Mouse (Mus musculus): ENCODE data around the gene Hnrnpa2b1. TPM values are rescaled to one million over a fixed set of nuclear protein-coding genes. Genes with fewer than 3 reads are reported as not detected.
A peak's percentile ranks its signal among the peaks of the same experiment; 100 is the strongest.

Gene Hnrnpa2b1
- polyA plus RNA-seq, 1 experiment from 2014 or later: 2,108 TPM

DNA sequence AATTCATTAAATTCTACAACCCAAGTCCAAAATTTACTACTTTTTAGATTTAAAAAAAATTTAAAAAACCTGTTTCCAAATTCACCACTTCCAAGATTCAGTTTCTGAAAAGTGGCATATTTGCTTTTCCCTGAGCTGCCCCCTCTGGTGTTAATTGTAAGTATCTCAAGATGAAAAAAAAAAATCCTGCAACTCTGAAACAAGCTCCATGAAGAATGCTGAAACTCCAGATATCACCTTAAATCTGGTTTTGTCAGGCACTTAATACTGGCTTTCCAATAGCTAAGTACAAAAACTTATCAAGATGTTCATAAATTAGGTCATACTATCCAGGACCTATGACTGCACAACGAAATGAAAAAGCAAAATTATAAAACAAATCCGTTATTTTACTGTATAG is 2.0 kb downstream of the Hnrnpa2b1 start:
- Histone ChIP-seq H3K4me2 (replicated peaks) (peak overlapping the region; percentile 61), H3K4me1 (peaks cover 40% of the 10 kb centered on the region), H3K36me3 (peaks cover 46% of the 10 kb centered on the region), H3K9me3 (no peaks in the 10 kb centered on the region), H3K4me3 (peak overlapping the region; percentile 92), H3K27me3 (no peaks in the 10 kb centered on the region), H3K9ac (peak overlapping the region; percentile 100), H3K27ac (no peak overlapping the region)
- 0% methylated on average over 2 of the region's 2 CpGs for WGBS
- ATAC-seq (ENCODE audit: low FRiP score, low read depth): no peak

GRCm38 (mm10) chr6:51460363-51460762 is 9.3 kb downstream of the Hnrnpa2b1 start:
- Histone ChIP-seq H3K9ac (no peak overlapping the region), H3K4me2 (replicated peaks) (no peak overlapping the region), H3K27me3 (no peaks in the 10 kb centered on the region), H3K4me1 (peaks cover 13% of the 10 kb centered on the region), H3K4me3 (no peak overlapping the region), H3K27ac (no peak overlapping the region), H3K9me3 (no peaks in the 10 kb centered on the region), H3K36me3 (peaks cover 61% of the 10 kb centered on the region)
- WGBS: 81% methylated on average over 3 of the region's 3 CpGs
- 0 out of 2 replicates have a peak, but pooled peaks have one; percentile 28 for ATAC-seq (ENCODE audit: low FRiP score, low read depth)

- Histone ChIP-seq H3K9ac (no peak overlapping the region), H3K36me3 (peaks cover 57% of the 10 kb centered on the region), H3K27ac (no peak overlapping the region), H3K4me2 (replicated peaks) (no peak overlapping the region), H3K9me3 (no peaks in the 10 kb centered on the region), H3K4me1 (peaks cover 13% of the 10 kb centered on the region), H3K4me3 (no peak overlapping the region), H3K27me3 (no peaks in the 10 kb centered on the region)
- 71% methylated on average over 4 of the region's 4 CpGs for WGBS
- ATAC-seq (ENCODE audit: low FRiP score, low read depth): 0 out of 2 replicates have a peak, but pooled peaks have one; percentile 16
Measured at GRCm38 (mm10) chr6:51460021-51460360, 9.7 kb downstream of the Hnrnpa2b1 start.

DNA sequence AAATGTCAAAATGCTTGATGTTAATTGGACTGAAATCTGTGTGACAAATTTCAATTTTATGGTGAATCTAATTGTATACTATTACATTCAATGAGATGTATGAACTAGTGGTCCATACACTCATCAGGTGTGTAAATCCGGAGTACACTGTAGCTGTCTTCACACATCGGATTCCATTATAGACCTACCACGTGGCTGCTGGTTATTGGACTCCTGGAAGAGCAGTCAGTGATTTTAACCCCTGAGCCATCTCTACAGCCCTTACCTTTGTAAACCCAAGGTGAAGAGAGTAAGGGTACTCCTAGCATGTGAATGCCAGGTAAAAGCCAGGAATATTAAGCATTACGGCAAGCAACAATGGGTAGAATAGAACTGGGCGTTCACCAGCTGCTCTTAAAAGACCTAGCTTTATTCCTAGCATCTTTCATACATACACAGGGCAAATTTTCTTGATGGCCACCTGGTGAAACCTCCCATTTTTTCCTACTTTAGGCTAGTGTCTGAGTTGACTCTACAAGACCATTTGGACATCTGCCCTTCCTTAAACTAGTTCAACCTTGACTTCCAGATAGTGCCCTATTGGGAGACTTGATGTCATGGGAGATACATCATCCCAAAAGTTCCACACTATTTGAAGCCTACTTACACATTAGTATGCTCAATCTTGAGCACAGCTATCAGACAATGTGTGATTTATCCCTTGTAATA is 10.2 kb downstream of the Hnrnpa2b1 start:
- Histone ChIP-seq H3K4me3 (no peak overlapping the region), H3K9me3 (no peaks in the 10 kb centered on the region), H3K9ac (no peak overlapping the region), H3K4me2 (replicated peaks) (no peak overlapping the region), H3K27ac (no peak overlapping the region), H3K36me3 (peaks cover 57% of the 10 kb centered on the region), H3K4me1 (peaks cover 14% of the 10 kb centered on the region), H3K27me3 (no peaks in the 10 kb centered on the region)
- ATAC-seq (ENCODE audit: low FRiP score, low read depth): 0 out of 2 replicates have a peak, but pooled peaks have one; percentile 58
- WGBS: 35% methylated on average over 5 of the region's 5 CpGs

GRCm38 (mm10) chr6:51458925-51459312 is 10.8 kb downstream of the Hnrnpa2b1 start:
- Histone ChIP-seq H3K36me3 (peaks cover 53% of the 10 kb centered on the region), H3K4me1 (peaks cover 17% of the 10 kb centered on the region), H3K27me3 (no peaks in the 10 kb centered on the region), H3K9ac (no peak overlapping the region), H3K9me3 (no peaks in the 10 kb centered on the region), H3K4me2 (replicated peaks) (no peak overlapping the region), H3K4me3 (no peak overlapping the region), H3K27ac (no peak overlapping the region)
- 43% methylated on average over 2 of the region's 2 CpGs for WGBS
- no peak for ATAC-seq (ENCODE audit: low FRiP score, low read depth)

DNA sequence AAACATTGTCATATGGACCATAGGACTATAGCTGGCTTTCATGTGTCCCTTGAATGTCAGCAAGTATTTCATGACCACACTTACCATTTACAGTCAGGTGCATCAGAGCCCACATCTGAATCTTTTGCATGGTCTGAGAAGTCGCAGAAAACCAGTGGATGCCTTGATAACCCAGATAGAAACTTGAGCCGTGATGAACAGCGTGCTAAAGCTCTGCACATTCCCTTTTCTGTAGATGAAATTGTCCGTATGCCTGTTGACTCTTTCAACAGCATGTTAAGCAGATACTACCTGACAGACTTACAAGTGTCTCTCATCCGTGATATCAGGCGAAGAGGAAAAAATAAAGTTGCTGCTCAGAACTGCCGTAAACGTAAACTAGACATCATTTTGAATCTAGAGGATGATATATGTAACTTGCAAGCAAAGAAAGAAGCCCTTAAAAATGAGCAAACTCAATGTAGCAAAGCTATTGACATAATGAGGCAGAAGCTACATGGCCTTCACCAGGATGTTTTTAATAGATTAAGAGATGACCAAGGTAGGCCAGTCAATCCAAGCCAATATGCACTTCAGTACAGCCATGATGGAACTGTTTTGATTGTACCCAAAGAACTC is 11.8 kb downstream of the Hnrnpa2b1 start:
- no peak for ATAC-seq (ENCODE audit: low FRiP score, low read depth)
- peaks cover 42% of the 10 kb centered on the region for H3K36me3 ChIP-seq
- WGBS: 81% methylated on average over 8 of the region's 8 CpGs
- H3K9me3 ChIP-seq: no peaks in the 10 kb centered on the region
- no peak overlapping the region for H3K4me3 ChIP-seq
- H3K27me3 ChIP-seq: no peaks in the 10 kb centered on the region
- no peak overlapping the region for H3K27ac ChIP-seq
- no peak overlapping the region for H3K9ac ChIP-seq
- H3K4me1 ChIP-seq: peaks cover 19% of the 10 kb centered on the region
- no peak overlapping the region for H3K4me2 ChIP-seq (replicated peaks)

DNA sequence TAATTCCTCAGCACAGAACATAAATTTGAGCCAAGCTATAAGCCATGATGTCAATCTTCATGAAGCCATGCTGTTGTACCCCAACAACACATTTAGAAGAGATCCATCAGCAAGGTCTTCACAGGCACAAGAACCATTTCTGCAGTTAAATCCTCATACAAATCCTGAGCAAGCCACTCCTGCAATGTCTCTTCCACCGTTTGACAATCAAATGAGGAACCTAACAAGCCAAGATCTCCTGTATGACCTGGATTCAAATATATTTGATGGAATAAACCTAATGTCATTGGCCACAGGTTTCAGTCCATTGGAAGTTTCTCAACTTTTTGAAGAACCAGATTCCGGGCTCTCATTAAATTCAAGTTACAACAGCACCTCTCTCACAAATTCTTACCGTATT is 12.4 kb downstream of the Hnrnpa2b1 start:
- WGBS: 73% methylated on average over 3 of the region's 3 CpGs
- H3K27ac ChIP-seq: no peak overlapping the region

GRCm38 (mm10) chr6:51456198-51456597 is 13.5 kb downstream of the Hnrnpa2b1 start:
- Histone ChIP-seq H3K4me3 (no peak overlapping the region), H3K4me2 (replicated peaks) (no peak overlapping the region), H3K9me3 (no peaks in the 10 kb centered on the region), H3K36me3 (peaks cover 31% of the 10 kb centered on the region), H3K27ac (no peak overlapping the region), H3K9ac (no peak overlapping the region), H3K4me1 (peaks cover 22% of the 10 kb centered on the region), H3K27me3 (no peaks in the 10 kb centered on the region)
- no peak for ATAC-seq (ENCODE audit: low FRiP score, low read depth)
- 79% methylated on average over 1 of the region's 1 CpGs for WGBS

More for the DNA sequence above, 12.4 kb downstream of the Hnrnpa2b1 start:
- Histone ChIP-seq H3K4me1 (peaks cover 22% of the 10 kb centered on the region), H3K4me3 (no peak overlapping the region), H3K27me3 (no peaks in the 10 kb centered on the region), H3K36me3 (peaks cover 40% of the 10 kb centered on the region), H3K4me2 (replicated peaks) (no peak overlapping the region), H3K9ac (no peak overlapping the region), H3K9me3 (no peaks in the 10 kb centered on the region)
- ATAC-seq (ENCODE audit: low FRiP score, low read depth): no peak

- Histone ChIP-seq H3K27ac (0 out of 2 replicates have a peak overlapping the region, but pooled peaks have one; percentile 3), H3K4me2 (replicated peaks) (no peak overlapping the region), H3K4me1 (peaks cover 22% of the 10 kb centered on the region), H3K9ac (no peak overlapping the region), H3K27me3 (no peaks in the 10 kb centered on the region), H3K36me3 (peaks cover 21% of the 10 kb centered on the region), H3K9me3 (no peaks in the 10 kb centered on the region), H3K4me3 (no peak overlapping the region)
- WGBS: 38% methylated on average over 3 of the region's 3 CpGs
- no peak for ATAC-seq (ENCODE audit: low FRiP score, low read depth)
Measured at GRCm38 (mm10) chr6:51454949-51455348, 14.7 kb downstream of the Hnrnpa2b1 start.

- H3K27ac ChIP-seq: no peak overlapping the region
- H3K4me3 ChIP-seq: no peak overlapping the region
- H3K4me1 ChIP-seq: peaks cover 30% of the 10 kb centered on the region
- no peak overlapping the region for H3K9ac ChIP-seq
- WGBS: 38% methylated on average over 7 of the region's 7 CpGs
- no peaks in the 10 kb centered on the region for H3K27me3 ChIP-seq
- 0 out of 2 replicates have a peak, but pooled peaks cover 6% of the 10 kb centered on the region for H3K36me3 ChIP-seq
- no peaks in the 10 kb centered on the region for H3K9me3 ChIP-seq
- H3K4me2 ChIP-seq (replicated peaks): no peak overlapping the region
- ATAC-seq (ENCODE audit: low FRiP score, low read depth): 0 out of 2 replicates have a peak, but pooled peaks have one; percentile 24
Measured at GRCm38 (mm10) chr6:51452927-51453503, 16.7 kb downstream of the Hnrnpa2b1 start.

GRCm38 (mm10) chr6:51442191-51442835 is 27.4 kb downstream of the Hnrnpa2b1 start:
- Histone ChIP-seq H3K27ac (no peak overlapping the region), H3K9me3 (no peaks in the 10 kb centered on the region), H3K36me3 (no peaks in the 10 kb centered on the region), H3K4me1 (peaks cover 7% of the 10 kb centered on the region; the same call in 1 of the 2 replicates), H3K4me3 (no peak overlapping the region), H3K9ac (no peak overlapping the region), H3K27me3 (0 out of 2 replicates have a peak, but pooled peaks cover 6% of the 10 kb centered on the region), H3K4me2 (replicated peaks) (no peak overlapping the region)
- 51% methylated on average over 9 of the region's 9 CpGs for WGBS
- ATAC-seq (ENCODE audit: low FRiP score, low read depth): no peak

DNA sequence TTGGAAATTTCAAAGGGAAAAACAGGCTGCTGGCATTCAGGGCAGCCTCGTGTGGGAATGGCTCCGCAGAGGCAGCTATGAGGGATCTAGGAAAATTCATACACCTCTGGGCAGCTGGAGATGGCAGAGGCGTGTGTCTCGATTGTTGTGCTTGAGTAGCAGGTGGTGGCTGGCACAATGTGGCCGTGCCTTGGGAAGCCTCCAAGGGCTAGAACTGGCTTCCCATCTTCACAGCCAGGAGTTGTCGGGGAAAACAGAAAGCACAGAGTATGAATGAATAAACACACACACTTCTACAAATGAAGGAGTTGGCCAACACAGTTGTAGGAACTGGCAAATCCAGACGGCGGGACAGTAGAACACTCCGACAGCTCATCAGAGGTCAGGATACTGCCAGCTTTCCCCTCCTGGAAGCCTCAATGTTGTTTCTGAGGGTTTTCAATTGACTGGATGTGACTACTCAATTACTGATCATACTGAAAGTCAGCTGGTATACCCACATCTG is 30.8 kb downstream of the Hnrnpa2b1 start:
- 90% methylated on average over 9 of the region's 9 CpGs for WGBS
- Histone ChIP-seq H3K27me3 (peaks cover 31% of the 10 kb centered on the region), H3K9me3 (no peaks in the 10 kb centered on the region), H3K27ac (no peak overlapping the region), H3K4me3 (no peak overlapping the region), H3K4me2 (replicated peaks) (no peak overlapping the region), H3K4me1 (peaks cover 12% of the 10 kb centered on the region), H3K9ac (no peak overlapping the region), H3K36me3 (no peaks in the 10 kb centered on the region)
- no peak for ATAC-seq (ENCODE audit: low FRiP score, low read depth)

Data from limb, embryonic 13.5 days (tissue).